Mouse (Mus musculus) embryonic fibroblast, embryonic 13.5 days (primary cell): ENCODE data around the gene 2210407C18Rik. TPM values are rescaled to one million over a fixed set of nuclear protein-coding genes. Genes with fewer than 3 reads are reported as not detected.

Experiments
- H3K27ac ChIP-seq: 2 replicates; pipeline ENCODE4 v1.5.1; 2012; ENCODE audit warnings: low read length, control low read depth, inconsistent platforms; ENCODE audit not compliant: insufficient read depth
- H3K4me1 ChIP-seq: 2 replicates; pipeline ENCODE4 v1.6.1; 2011; ENCODE audit warnings: low read length; ENCODE audit not compliant: control insufficient read depth, insufficient read depth
- H3K4me3 ChIP-seq: 2 replicates; pipeline ENCODE4 v1.5.1; 2011; ENCODE audit warnings: mild to moderate bottlenecking, control low read depth, low read length; ENCODE audit not compliant: insufficient read depth
- CTCF ChIP-seq: IDR thresholded peaks from 2 replicates; pipeline ENCODE4 v1.5.1; 2011; ENCODE audit warnings: mild to moderate bottlenecking, control low read depth, low read length, moderate library complexity, borderline replicate concordance; ENCODE audit not compliant: insufficient read depth
- POLR2A ChIP-seq: IDR thresholded peaks from 2 replicates; pipeline ENCODE4 v1.6.1; 2011; ENCODE audit warnings: low read depth, mild to moderate bottlenecking, control low read depth, low read length, moderate library complexity
- polyA plus RNA-seq: library from polyadenylated mRNA; stranded (reverse); fragments of >200 nt; gene quantifications from 2 replicates; pipeline ENCODE4 v1.2.4, GENCODE M21; 2011; ENCODE audit warnings: low read depth; ENCODE audit not compliant: missing spikeins, insufficient read length

The 2210407C18Rik gene
- polyA plus RNA-seq, 1 experiment: not detected

DNA sequence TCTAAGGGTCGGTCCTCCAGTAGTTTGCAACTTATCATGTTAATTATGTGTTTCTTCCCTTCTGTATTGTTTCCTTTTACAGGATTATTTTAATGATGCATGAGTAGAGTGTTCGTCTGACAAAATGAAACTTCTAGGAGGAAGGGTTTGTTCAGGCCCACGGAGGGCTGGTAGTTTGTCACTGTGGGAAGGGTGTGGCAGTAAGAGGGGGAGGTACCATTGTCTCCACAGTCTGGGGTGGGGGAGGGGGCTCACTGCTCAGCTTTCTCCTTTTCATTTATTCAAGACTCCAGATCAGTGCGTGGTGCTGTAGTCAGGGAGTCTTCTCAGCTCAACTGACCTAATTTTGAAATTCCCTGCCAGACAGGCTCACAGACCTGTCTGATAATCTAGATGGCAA is 10.3 kb upstream of the 2210407C18Rik start:
- Histone ChIP-seq H3K27ac (no peak overlapping the region), H3K4me3 (no peak overlapping the region), H3K4me1 (no peaks in the 10 kb centered on the region)
- no peak for TF ChIP-seq CTCF
- TF ChIP-seq POLR2A: no peak

DNA sequence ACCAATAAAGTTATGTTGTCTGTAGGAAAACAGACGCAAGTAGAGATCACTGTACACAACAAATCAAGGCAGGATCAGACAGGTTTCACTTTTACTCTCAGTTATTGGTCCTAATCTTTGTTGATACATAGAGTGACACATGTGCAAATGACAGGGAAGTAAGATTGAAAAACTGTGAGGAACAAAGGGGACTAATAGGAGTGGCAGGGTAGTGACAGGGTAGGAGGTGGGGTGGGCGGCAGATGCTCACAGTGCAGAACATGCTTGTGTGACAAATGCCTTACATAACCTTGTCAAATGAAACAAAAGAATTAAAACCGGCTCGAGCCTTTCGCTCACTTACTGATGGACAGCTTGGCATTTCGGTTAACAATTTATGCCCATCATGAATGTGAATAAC is 2.9 kb upstream of the 2210407C18Rik start:
- H3K4me1 ChIP-seq: no peaks in the 10 kb centered on the region
- no peak overlapping the region for H3K4me3 ChIP-seq
- H3K27ac ChIP-seq: no peak overlapping the region
- TF ChIP-seq CTCF (no peak), POLR2A (no peak)

DNA sequence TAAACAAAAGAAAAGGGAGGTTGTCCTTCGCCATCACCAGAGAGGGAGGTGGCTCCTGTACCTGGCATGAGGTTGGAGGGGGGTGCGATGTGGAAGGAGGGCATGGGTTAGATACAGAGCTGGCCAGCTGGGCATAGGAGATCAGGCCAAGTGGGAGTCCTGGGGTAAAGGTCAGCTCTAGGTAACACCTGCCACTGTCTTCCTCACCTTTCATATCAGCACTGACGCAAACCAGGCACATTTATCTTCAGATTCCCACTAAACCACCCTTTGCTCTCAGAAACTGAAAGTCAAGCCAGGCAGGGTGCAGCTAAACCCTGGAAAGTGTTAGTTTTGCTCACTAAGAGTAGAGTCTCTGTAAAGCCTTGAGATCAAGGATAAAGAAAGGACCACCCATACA is 2.5 kb upstream of the 2210407C18Rik start:
- Histone ChIP-seq H3K27ac (no peak overlapping the region), H3K4me1 (no peaks in the 10 kb centered on the region), H3K4me3 (no peak overlapping the region)
- no peak for TF ChIP-seq CTCF
- TF ChIP-seq POLR2A: no peak

DNA sequence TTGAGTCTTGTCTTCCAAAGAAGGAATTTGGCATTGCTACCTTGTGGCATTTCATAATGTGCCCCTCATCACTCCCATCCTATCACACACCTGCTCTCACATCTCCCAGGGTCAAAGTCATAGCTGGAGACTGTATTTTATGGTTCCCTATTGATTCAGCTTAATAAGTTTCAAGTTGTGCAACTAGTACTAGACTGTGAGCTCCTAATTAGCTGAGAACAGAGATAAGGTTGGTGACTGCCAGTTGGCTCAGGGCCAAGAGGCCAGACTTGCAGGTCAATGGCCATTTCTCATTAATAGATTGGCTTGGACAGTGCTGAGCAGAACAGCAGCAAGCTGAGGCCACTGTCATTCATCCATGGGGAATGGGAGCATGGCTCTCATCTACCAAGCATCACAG is 1.3 kb downstream of the 2210407C18Rik start:
- Histone ChIP-seq H3K4me3 (no peak overlapping the region), H3K27ac (no peak overlapping the region), H3K4me1 (no peaks in the 10 kb centered on the region)
- no peak for TF ChIP-seq CTCF
- TF ChIP-seq POLR2A: no peak

DNA sequence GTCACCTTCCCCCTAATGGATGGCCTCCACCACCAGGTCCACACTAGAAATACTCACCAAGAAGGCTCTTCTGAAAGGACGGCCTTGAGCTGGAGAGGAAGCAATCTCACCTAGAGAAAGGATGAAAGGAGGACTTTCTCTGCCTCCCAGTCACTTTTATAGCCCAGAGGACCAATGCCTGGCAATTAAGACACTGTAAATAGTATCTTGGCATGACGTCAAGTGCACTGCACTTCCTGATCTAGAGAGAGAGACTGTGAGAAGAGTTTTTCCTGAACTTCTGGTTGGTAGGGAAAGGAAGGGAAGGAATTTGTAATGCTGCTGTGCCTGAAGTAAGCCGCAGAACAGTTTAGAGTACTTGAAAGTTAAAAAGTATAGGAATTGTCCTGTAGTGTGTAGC is 2.5 kb downstream of the 2210407C18Rik start:
- H3K4me1 ChIP-seq: no peaks in the 10 kb centered on the region
- H3K27ac ChIP-seq: no peak overlapping the region
- no peak overlapping the region for H3K4me3 ChIP-seq
- TF ChIP-seq CTCF (no peak), POLR2A (no peak)

DNA sequence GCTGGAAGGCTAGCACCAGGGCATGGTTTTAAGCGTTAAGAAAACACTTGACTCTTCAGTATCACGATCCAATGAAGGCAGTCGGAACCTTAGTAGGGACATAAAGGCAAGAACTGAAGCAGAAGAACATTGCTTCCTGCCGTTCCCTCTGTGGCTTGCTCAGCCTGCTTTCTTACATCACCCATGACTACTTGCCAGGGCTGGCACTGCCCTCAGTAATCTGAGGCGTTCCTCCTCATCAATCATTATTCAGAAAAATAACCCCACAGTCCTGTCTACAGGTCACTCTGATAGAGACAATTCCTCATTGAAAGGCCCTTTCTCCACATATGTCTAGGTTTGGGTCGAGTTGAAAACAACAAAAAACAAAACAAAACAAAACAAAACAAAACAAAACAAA is 8.8 kb downstream of the 2210407C18Rik start:
- no peak overlapping the region for H3K4me3 ChIP-seq
- no peak overlapping the region for H3K27ac ChIP-seq
- H3K4me1 ChIP-seq: no peaks in the 10 kb centered on the region
- TF ChIP-seq CTCF (no peak), POLR2A (no peak)

DNA sequence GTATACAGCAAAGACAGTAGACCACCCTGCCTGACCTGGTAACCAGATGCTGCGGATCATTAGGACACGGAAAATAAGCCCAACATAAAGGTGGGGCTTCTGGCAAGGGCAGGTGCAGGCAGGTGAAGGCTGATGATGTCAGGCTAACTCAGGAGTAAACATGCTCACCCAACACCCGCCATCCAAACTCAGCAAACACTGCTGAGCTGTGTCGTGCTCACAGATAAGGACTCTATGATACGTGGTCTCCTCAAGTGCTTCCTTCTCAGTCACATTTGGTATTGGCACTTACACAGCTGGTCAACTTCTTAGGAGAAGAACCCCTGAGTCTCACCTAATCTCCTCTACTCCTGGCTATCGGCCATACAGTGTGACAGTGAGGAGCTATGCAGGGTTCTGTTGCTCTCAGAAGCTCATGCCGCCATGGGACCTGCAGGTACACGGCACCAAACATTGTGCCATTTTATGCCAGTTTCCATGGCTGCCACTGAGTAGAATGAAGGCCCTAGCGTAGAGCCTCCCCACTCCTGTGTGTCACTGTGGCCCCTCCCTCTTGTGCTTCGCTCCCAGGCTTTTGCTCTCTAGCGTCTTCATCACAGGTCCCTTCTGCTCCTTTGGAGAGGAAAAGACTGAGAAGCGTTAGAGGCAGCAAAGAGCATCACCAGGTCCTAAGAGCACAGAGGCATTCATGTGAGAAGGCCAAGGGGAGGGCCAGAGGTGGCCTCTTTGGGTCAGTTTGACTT is 9.5 kb downstream of the 2210407C18Rik start:
- TF ChIP-seq POLR2A (no peak), CTCF (no peak)
- H3K4me1 ChIP-seq: no peaks in the 10 kb centered on the region
- no peak overlapping the region for H3K27ac ChIP-seq
- H3K4me3 ChIP-seq: no peak overlapping the region

DNA sequence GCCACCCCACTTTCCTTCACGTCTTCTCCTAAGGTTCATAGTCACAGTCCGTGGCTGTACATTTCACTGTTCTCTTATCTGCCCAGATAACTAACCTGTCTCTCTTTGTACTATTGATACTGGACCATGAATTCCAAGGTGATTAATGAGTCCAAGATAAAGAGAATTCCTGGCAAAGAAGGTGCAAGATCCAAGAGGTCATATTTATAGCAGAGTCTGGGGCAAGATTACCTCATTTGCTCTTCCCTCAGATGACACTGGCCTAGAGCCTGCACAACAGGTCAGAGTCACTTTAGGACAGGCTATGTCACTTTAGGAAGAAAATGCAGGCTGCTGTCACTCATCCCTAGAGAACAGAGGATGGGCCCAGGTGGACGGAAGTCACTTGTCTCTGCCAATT is 10.6 kb downstream of the 2210407C18Rik start:
- Histone ChIP-seq H3K27ac (no peak overlapping the region), H3K4me1 (no peaks in the 10 kb centered on the region), H3K4me3 (no peak overlapping the region)
- TF ChIP-seq POLR2A (no peak), CTCF (no peak)

DNA sequence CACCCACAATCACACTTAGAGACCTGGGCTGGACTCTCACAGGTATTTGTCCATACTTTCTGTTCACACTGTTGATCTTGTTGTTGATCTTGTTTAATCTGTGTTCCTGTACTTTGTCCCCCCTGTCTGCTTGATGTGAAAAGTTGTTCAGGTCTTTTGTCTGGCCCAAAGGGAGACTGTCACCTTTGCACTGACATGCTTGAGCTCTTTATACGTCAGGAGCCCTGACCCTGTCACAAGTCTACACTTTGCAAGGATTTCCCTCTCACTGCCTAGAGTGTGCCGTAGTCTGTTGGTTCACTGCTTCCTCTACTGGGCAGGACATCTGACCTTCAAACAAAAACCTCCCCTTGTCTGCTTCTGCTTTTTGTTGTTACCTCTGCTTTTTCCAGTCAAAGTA is 11.2 kb downstream of the 2210407C18Rik start:
- Histone ChIP-seq H3K4me1 (no peaks in the 10 kb centered on the region), H3K4me3 (no peak overlapping the region), H3K27ac (no peak overlapping the region)
- no peak for TF ChIP-seq CTCF

DNA sequence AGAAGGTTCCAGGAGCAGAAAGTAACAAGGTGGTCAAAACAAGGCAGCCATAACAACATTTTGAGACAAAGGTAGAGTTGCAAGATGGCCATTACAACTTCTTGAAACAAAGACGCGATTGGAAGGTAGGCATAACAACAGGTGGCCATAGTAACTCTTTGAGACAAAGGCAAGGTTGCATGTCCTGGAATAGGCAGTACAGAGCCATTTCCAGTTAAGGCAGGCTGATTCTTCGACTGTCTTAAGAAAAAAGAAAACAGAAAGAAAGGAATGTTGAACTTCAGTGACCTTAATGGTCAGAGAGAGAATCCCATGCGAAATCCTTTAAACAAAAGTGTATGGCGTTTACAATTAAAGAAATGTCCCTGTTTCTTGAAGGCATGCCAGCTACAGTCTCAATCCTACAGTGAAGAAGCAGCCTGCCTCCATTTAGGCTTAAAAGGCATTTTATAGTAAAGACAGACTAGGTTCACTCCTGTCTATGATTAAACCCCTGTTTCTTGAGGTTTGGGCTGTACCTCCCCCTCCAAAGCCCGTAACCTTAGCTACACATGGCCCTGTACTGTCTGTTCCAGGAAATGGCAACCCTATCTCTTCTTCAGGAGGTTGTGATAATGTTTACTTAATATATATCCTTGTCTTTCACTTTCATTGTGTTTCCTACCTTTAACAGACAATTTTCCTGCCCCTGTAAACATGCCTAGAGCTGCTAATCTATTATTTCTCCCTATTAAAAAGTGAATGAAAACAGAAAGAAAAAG is 12.9 kb downstream of the 2210407C18Rik start:
- Histone ChIP-seq H3K27ac (no peak overlapping the region), H3K4me1 (no peaks in the 10 kb centered on the region), H3K4me3 (no peak overlapping the region)
- no peak for TF ChIP-seq POLR2A
- TF ChIP-seq CTCF: no peak
